Mouse (Mus musculus): ENCODE measurements around the gene Tubg1. TPM values are rescaled to one million over a fixed set of nuclear protein-coding genes. Genes with fewer than 3 reads are reported as not detected.

The Tubg1 gene
- polyA plus RNA-seq (2015; fragmentation: Nextera tagmentation; extraction: Ambion mirVana) = 20.0 and 20.6 TPM in 2 replicates

GRCm38 (mm10) chr11:101119761-101120544, at the start of gene Tubg1, which contains the start of gene Retreg3:
Tubg1 (plus strand) TSS chr11:101119938.
Retreg3 (minus strand) TSS chr11:101119893.
- peak within 1 kb of the TSS; percentile 86 for H3K27ac ChIP-seq (ENCODE audit: low read depth, low read length)
- no peak for TF ChIP-seq CTCF (IDR thresholded peaks at IDR 0.05; ENCODE audit: low read depth)
- no peaks in the 10 kb centered on the region for H3K9me3 ChIP-seq (ENCODE audit: control insufficient read depth)
- H3K4me2 ChIP-seq (replicated peaks; ENCODE audit: low read depth) = peak within 1 kb of the TSS; percentile 68
- peak within 1 kb of the TSS; percentile 87 for H3K4me3 ChIP-seq (ENCODE audit: low read depth, low read length)
- peak; percentile 96 for ATAC-seq
- WGBS = under 1% methylated on average over 61 of the region's 61 CpGs
- peak within 1 kb of the TSS; percentile 87 for H3K9ac ChIP-seq (ENCODE audit: low read depth, low read length)
- H3K36me3 ChIP-seq (ENCODE audit: control insufficient read depth, insufficient read depth) = peaks cover 11% of the 10 kb centered on the region; the same call in 1 of the 2 replicates
- peaks cover 13% of the 10 kb centered on the region for H3K4me1 ChIP-seq (replicated peaks; ENCODE audit: control insufficient read depth, insufficient read depth, low read length)
- no peaks in the 10 kb centered on the region for H3K27me3 ChIP-seq (replicated peaks; ENCODE audit: control insufficient read depth, insufficient read depth, low read length)

- no peak overlapping the region for H3K27ac ChIP-seq (ENCODE audit: low read depth, low read length)
- peaks cover 4% of the 10 kb centered on the region; the same call in 1 of the 2 replicates for H3K4me1 ChIP-seq (replicated peaks; ENCODE audit: control insufficient read depth, insufficient read depth, low read length)
- peak; percentile 63 for ATAC-seq
- H3K9me3 ChIP-seq (ENCODE audit: control insufficient read depth) = no peaks in the 10 kb centered on the region
- H3K36me3 ChIP-seq (ENCODE audit: control insufficient read depth, insufficient read depth) = no peaks in the 10 kb centered on the region
- WGBS = 0% methylated on average over 30 of the region's 36 CpGs
- no peak for TF ChIP-seq CTCF (IDR thresholded peaks at IDR 0.05; ENCODE audit: low read depth)
- peak overlapping the region; percentile 99 for H3K4me2 ChIP-seq (replicated peaks; ENCODE audit: low read depth)
- H3K4me3 ChIP-seq (ENCODE audit: low read depth, low read length) = peak overlapping the region; percentile 78
- peak overlapping the region; percentile 53 for H3K9ac ChIP-seq (ENCODE audit: low read depth, low read length)
- no peaks in the 10 kb centered on the region for H3K27me3 ChIP-seq (replicated peaks; ENCODE audit: control insufficient read depth, insufficient read depth, low read length)
These were observed 49.6 kb upstream of the Tubg1 start for GRCm38 (mm10) chr11:101070189-101070527.

GRCm38 (mm10) chr11:101070987-101071386, 48.8 kb upstream of the Tubg1 start:
- Histone ChIP-seq H3K4me2 (replicated peaks; ENCODE audit: low read depth) (no peak overlapping the region), H3K36me3 (ENCODE audit: control insufficient read depth, insufficient read depth) (peaks cover under 1% of the 10 kb centered on the region; the same call in 1 of the 2 replicates), H3K27me3 (replicated peaks; ENCODE audit: control insufficient read depth, insufficient read depth, low read length) (no peaks in the 10 kb centered on the region), H3K4me3 (ENCODE audit: low read depth, low read length) (no peak overlapping the region), H3K9me3 (ENCODE audit: control insufficient read depth) (no peaks in the 10 kb centered on the region), H3K9ac (ENCODE audit: low read depth, low read length) (no peak overlapping the region), H3K4me1 (replicated peaks; ENCODE audit: control insufficient read depth, insufficient read depth, low read length) (peaks cover 3% of the 10 kb centered on the region; the same call in 1 of the 2 replicates), H3K27ac (ENCODE audit: low read depth, low read length) (no peak overlapping the region)
- 72% methylated on average over 6 of the region's 6 CpGs for WGBS
- ATAC-seq = no peak
- TF ChIP-seq CTCF (IDR thresholded peaks at IDR 0.05; ENCODE audit: low read depth) = no peak

- no peak overlapping the region for H3K4me3 ChIP-seq (ENCODE audit: low read depth, low read length)
- no peak overlapping the region for H3K4me2 ChIP-seq (replicated peaks; ENCODE audit: low read depth)
- no peak overlapping the region for H3K9ac ChIP-seq (ENCODE audit: low read depth, low read length)
- H3K27me3 ChIP-seq (replicated peaks; ENCODE audit: control insufficient read depth, insufficient read depth, low read length) = no peaks in the 10 kb centered on the region
- no peak for ATAC-seq
- no peaks in the 10 kb centered on the region for H3K9me3 ChIP-seq (ENCODE audit: control insufficient read depth)
- WGBS = 80% methylated on average over 14 of the region's 14 CpGs
- TF ChIP-seq CTCF (IDR thresholded peaks at IDR 0.05; ENCODE audit: low read depth) = no peak
- H3K36me3 ChIP-seq (ENCODE audit: control insufficient read depth, insufficient read depth) = peaks cover 9% of the 10 kb centered on the region; the same call in 1 of the 2 replicates
- H3K4me1 ChIP-seq (replicated peaks; ENCODE audit: control insufficient read depth, insufficient read depth, low read length) = no peaks in the 10 kb centered on the region
- H3K27ac ChIP-seq (ENCODE audit: low read depth, low read length) = no peak overlapping the region
These were observed 47.8 kb upstream of the Tubg1 start for GRCm38 (mm10) chr11:101071810-101072428.

GRCm38 (mm10) chr11:101078121-101078520, 41.6 kb upstream of the Tubg1 start, which contains the start of gene Hsd17b1:
Hsd17b1 (plus strand) TSS chr11:101078411.
- Histone ChIP-seq H3K36me3 (ENCODE audit: control insufficient read depth, insufficient read depth) (peaks cover 18% of the 10 kb centered on the region; the same call in 1 of the 2 replicates), H3K9ac (ENCODE audit: low read depth, low read length) (no peak within 1 kb of the TSS), H3K4me1 (replicated peaks; ENCODE audit: control insufficient read depth, insufficient read depth, low read length) (peaks cover 10% of the 10 kb centered on the region), H3K27me3 (replicated peaks; ENCODE audit: control insufficient read depth, insufficient read depth, low read length) (peaks cover 26% of the 10 kb centered on the region), H3K4me2 (replicated peaks; ENCODE audit: low read depth) (no peak within 1 kb of the TSS), H3K27ac (ENCODE audit: low read depth, low read length) (no peak within 1 kb of the TSS), H3K4me3 (ENCODE audit: low read depth, low read length) (no peak within 1 kb of the TSS), H3K9me3 (ENCODE audit: control insufficient read depth) (no peaks in the 10 kb centered on the region)
- 74% methylated on average over 9 of the region's 9 CpGs for WGBS
- no peak for TF ChIP-seq CTCF (IDR thresholded peaks at IDR 0.05; ENCODE audit: low read depth)
- no peak for ATAC-seq

- Histone ChIP-seq H3K9me3 (ENCODE audit: control insufficient read depth) (no peaks in the 10 kb centered on the region), H3K4me3 (ENCODE audit: low read depth, low read length) (no peak overlapping the region), H3K4me1 (replicated peaks; ENCODE audit: control insufficient read depth, insufficient read depth, low read length) (peaks cover 10% of the 10 kb centered on the region), H3K27me3 (replicated peaks; ENCODE audit: control insufficient read depth, insufficient read depth, low read length) (peaks cover 26% of the 10 kb centered on the region), H3K4me2 (replicated peaks; ENCODE audit: low read depth) (peak overlapping the region; percentile 24; the same call in 1 of the 2 replicates), H3K9ac (ENCODE audit: low read depth, low read length) (no peak overlapping the region), H3K36me3 (ENCODE audit: control insufficient read depth, insufficient read depth) (peaks cover 18% of the 10 kb centered on the region; the same call in 1 of the 2 replicates), H3K27ac (ENCODE audit: low read depth, low read length) (no peak overlapping the region)
- no peak for TF ChIP-seq CTCF (IDR thresholded peaks at IDR 0.05; ENCODE audit: low read depth)
- WGBS = 8% methylated on average over 27 of the region's 27 CpGs
- no peak for ATAC-seq
These were observed 40.0 kb upstream of the Tubg1 start for GRCm38 (mm10) chr11:101079746-101080145.
